Mouse (Mus musculus) left cerebral cortex, adult 18-20 months (tissue): ENCODE data around the gene Aldob. TPM values are rescaled to one million over a fixed set of nuclear protein-coding genes. Genes with fewer than 3 reads are reported as not detected.
"Not testable (repeated sequence)": the region's sequence is repeated elsewhere in the genome, so short reads cannot be mapped to it uniquely, and the experiment has no call there.

Experiments used
- DNase-seq, 2 experiments: peaks; one replicate each; pipeline ENCODE4 v3.0.0; 2021 to 2022; ENCODE audit warnings: low spot score in 2 of 2, mixed read lengths in 1 of 2
- total RNA-seq, 2 experiments: library from RNA; stranded (reverse); gene quantifications; 2 replicates each; pipeline ENCODE4 v1.2.3; 2021

Aldob gene
- total RNA-seq, 2 experiments from 2014 or later = 2.0 to 2.1 TPM

- DNase-seq = no peak
Observed at GRCm38 (mm10) chr4:49536671-49537070, 12.7 kb downstream of the Aldob start.

- no peak for DNase-seq
Observed at GRCm38 (mm10) chr4:49535675-49536294, 13.6 kb downstream of the Aldob start.

- no peak for DNase-seq
Observed at GRCm38 (mm10) chr4:49535036-49535435, 14.3 kb downstream of the Aldob start.

- DNase-seq = peak; percentile 84 to 90
Observed at GRCm38 (mm10) chr4:49522576-49522975, 26.8 kb downstream of the Aldob start.

GRCm38 (mm10) chr4:49521346-49521745 is 28.0 kb downstream of the Aldob start:
- DNase-seq = no peak

- peak; percentile 93 to 97 for DNase-seq
Observed at GRCm38 (mm10) chr4:49520572-49521340, 28.6 kb downstream of the Aldob start, which contains the start of the genes Mrpl50 and Zfp189. TSS of gene Mrpl50 (minus strand) at chr4:49521093. TSS of gene Zfp189 (plus strand) at chr4:49521176.

GRCm38 (mm10) chr4:49519476-49519875 is 29.9 kb downstream of the Aldob start:
- DNase-seq = no peak

- DNase-seq = no peak
Observed at GRCm38 (mm10) chr4:49514441-49514840, 34.9 kb downstream of the Aldob start.

GRCm38 (mm10) chr4:49512636-49513035 is 36.7 kb downstream of the Aldob start:
- no peak for DNase-seq

GRCm38 (mm10) chr4:49510236-49510835 is 39.0 kb downstream of the Aldob start:
- DNase-seq = not testable (repeated sequence)

GRCm38 (mm10) chr4:49509183-49509582 is 40.2 kb downstream of the Aldob start:
- no peak for DNase-seq

- DNase-seq = no peak
Observed at GRCm38 (mm10) chr4:49506386-49506785, 43.0 kb downstream of the Aldob start, which contains the start of gene Baat. TSS of gene Baat (minus strand) at chr4:49506557.

- no peak for DNase-seq
Observed at GRCm38 (mm10) chr4:49503563-49503962, 45.8 kb downstream of the Aldob start.

Other genes with a start within 250 kb of the Aldob start
- not detected for gene Acnat2, start 141.4 kb downstream of the Aldob start, total RNA-seq
- under 1 TPM in 1 of 2 experiments, not detected in 1; 0.23 TPM for gene Acnat1, start 75.6 kb downstream of the Aldob start, total RNA-seq
- under 1 TPM in 1 of 2 experiments, not detected in 1; 0.23 TPM for gene Baat, start 43.0 kb downstream of the Aldob start, total RNA-seq
- gene Mrpl50, start 28.5 kb downstream of the Aldob start, total RNA-seq = 10 to 100 TPM; 30.7 to 31.7 TPM
- 10 to 100 TPM; 12.8 to 13.3 TPM for gene Zfp189, start 28.4 kb downstream of the Aldob start, total RNA-seq
- 10 to 100 TPM; 72.3 to 77.3 TPM for gene Tmem246, start 48.3 kb upstream of the Aldob start, total RNA-seq
- 10 to 100 TPM; 65.1 to 66.2 TPM for gene Rnf20, start 82.5 kb upstream of the Aldob start, total RNA-seq
- gene Ppp3r2, start 132.5 kb upstream of the Aldob start, total RNA-seq = under 1 TPM; 0.23 to 0.42 TPM